Mouse (Mus musculus): ENCODE measurements around the gene Dpm3.

- TF ChIP-seq CTCF (IDR thresholded peaks at IDR 0.05; ENCODE audit: extremely low read depth, insufficient read depth, insufficient read length, insufficient replicate concordance) (no peak), POLR2A (IDR thresholded peaks at IDR 0.05; ENCODE audit: low read depth, low read length) (no peak)
Observed at GRCm38 (mm10) chr3:89231772-89232275, 27.3 kb upstream of the Dpm3 start.

All from spleen, adult 2 months (tissue).